Mouse (Mus musculus) brain, adult 2 months (tissue): ENCODE results near the gene Map3k6.

Source experiments
- DNase-seq: peaks from one replicate; pipeline ENCODE4 v3.0.0; 2011; ENCODE audit warnings: low read depth, low spot score

Map3k6 gene

GRCm38 (mm10) chr4:133213661-133214060 is 27.0 kb upstream of the Map3k6 start:
- DNase-seq = peak; percentile 52

DNA sequence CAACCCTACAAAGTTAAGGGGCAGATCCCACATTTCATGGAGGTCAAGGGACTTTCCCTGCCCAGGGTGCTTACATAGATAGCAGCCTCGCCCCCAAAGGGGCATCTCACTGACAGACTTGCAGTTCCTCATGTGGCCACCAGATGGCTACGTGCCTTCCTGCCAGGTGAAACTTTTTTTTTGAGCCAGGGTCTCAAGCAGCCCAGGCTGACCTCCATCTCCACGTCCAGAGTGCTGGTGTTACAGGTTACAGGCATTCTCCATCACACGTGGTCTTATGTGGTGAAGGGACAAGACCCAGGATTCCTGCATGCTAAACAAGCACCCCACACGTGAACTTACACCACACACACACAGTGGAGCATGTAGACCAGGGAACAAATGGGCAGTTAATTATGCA is 23.0 kb upstream of the Map3k6 start:
- peak; percentile 60 for DNase-seq

GRCm38 (mm10) chr4:133218745-133219144 is 21.9 kb upstream of the Map3k6 start:
- DNase-seq = no peak

- DNase-seq = no peak
Observed at GRCm38 (mm10) chr4:133220656-133221055, 20.0 kb upstream of the Map3k6 start.

DNA sequence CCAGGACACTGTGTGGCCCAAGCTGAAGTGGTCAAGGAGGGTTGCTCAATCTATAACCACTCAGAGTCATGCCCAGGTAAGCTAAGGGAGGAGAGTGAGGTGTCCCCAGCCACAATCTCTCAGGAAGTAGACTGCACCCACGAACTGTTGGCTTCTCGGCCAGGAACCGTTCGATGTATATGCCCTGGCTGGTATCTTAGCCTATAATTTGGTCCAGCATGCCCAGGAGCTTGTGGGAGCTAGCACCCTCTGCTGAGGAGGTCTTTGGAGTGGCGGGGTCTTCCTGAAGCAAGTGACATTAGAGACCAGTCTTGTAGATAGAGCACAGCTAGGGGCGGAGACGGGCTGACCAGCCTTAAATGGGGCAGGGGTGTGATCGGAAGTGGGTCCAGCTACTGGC is 18.9 kb upstream of the Map3k6 start:
- DNase-seq = no peak

DNA sequence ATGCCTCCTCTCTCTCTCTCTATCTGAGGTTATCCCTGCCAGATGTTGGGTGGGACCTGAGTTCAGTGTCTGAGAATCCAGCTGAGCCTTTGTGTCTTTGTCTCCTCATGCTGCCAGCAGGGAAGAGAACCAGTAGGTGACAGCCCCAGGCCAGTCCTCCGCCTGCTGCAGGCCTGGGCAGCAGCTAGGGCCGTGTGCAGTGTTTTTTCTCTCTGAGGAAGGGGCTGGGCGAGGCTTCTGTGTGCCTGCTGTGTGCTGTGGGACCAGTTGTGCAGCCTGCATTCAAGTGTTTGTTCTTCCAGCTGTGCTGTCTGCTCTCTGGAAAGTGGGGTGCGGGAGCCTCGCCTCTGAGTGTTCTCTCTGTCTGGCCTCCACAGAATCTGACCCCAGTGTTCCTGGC is 16.7 kb upstream of the Map3k6 start:
- no peak for DNase-seq

- DNase-seq = no peak
Observed at GRCm38 (mm10) chr4:133226073-133226472, 14.5 kb upstream of the Map3k6 start.

GRCm38 (mm10) chr4:133227636-133228035 is 13.0 kb upstream of the Map3k6 start:
- DNase-seq = no peak

GRCm38 (mm10) chr4:133229582-133229981 is 11.0 kb upstream of the Map3k6 start:
- DNase-seq = no peak

DNA sequence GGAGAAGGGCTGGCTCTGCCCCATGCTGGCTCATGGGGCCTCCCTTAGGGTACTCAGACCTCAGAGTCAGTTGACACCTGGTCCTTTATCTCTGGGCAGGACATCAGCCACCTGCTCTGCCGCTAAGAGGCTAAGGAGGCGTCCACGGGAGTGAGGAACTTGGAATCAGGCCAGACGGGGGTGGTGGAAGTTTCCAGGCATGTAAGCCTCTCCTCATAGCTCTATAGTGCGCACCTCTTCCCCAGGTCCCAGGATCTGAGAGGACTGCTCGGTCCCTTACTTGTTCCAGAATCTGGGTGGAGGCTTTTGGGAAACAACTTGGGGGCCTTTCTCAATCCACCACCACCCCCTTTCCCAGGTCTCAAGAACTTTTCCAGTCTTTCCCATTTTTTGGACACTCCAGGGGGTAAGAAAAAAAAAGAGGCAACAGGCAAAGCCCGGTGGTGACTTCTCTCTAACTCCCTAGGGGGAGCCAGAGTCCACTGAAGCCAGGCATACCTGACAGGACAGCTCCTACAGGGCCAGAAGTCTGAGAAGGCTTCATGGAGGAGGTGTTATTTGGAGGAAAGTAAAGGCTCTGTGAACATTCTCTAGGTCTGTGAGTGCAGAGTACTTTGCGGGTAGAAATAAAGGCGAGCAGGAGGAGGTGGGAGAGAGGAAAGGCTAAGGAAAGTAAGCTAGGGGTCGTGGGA is 7.2 kb upstream of the Map3k6 start:
- peak; percentile 61 for DNase-seq

GRCm38 (mm10) chr4:133234771-133235170 is 5.8 kb upstream of the Map3k6 start:
- no peak for DNase-seq

DNA sequence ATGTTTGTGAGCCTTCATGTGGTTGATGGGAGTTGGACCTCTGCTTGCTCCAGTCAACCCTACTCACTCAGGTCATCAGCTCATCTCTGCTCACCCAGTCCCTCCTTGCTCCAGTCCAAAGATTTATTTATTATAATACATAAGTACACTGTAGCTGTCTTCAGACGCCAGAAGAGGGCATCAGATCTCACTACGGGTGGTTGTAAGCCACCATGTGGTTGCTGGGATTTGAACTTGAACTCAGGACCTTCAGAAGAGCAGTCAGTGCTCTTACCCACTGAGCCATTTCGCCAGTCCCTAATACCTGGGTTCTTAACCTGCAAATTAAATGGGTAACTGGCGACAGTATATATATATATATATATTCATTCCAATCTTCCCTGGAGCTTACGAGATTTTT is 5.2 kb upstream of the Map3k6 start:
- DNase-seq = no peak

- no peak for DNase-seq
Observed at GRCm38 (mm10) chr4:133237911-133238310, 2.7 kb upstream of the Map3k6 start.

GRCm38 (mm10) chr4:133240934-133241908 is 603 bp downstream of the Map3k6 start:
- DNase-seq = peak; percentile 91

GRCm38 (mm10) chr4:133241910-133242309 is 1.3 kb downstream of the Map3k6 start:
- no peak for DNase-seq

DNA sequence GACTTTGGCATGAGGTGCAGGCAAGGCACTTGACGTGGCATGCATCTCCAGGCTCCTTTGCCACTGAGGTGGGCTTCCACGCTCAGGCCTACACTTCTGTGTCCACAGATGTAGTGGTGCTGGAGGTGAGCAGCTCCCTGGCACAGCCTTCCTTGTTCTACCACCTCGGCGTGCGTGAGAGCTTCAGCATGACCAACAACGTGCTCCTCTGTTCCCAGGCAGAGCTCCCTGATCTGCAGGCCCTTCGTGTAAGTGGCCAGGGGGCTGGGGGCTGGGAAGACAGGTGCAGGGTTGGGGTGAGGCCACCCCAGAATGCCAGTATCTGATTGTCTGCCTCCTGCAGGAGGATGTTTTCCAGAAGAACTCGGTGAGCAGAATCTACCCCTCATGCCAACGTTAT is 2.1 kb downstream of the Map3k6 start:
- no peak for DNase-seq

DNA sequence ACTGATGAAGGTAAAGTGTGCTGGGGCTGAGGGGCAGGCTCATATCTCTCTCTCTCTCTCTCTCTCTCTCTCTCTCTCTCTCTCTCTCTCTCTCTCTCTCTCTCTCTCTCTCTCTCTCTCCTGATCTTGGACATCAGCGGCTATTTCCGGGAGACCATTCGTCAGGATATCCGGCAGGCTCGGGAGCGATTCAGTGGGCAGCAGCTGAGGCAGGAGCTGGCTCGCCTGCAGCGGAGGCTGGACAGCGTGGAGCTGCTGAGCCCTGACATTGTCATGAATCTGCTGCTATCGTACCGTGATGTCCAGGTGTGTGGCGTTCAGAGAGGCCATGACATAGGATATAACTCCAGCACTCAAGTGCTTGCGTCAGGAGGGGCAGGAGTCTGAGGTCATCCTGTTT is 2.9 kb downstream of the Map3k6 start:
- no peak for DNase-seq

DNA sequence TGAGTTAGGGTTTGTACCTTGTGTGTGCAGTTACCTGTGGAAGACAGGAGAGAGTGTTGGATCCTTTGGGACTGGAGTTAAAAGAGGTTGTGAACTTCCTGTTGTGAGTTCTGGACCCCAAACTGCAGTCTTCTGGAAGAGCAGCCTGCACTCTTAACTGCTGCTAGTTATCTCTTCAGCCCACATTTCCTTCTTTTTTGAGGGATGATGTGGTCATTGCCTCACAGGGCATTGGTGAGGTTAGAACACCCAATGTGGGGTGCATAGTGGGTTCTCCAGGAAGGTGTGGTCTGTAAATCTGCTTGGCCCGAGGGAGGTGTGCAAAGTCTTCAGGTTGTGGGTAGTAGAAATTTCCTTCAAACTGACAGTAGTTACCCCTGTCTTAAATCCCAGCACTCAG is 3.7 kb downstream of the Map3k6 start:
- DNase-seq = no peak

GRCm38 (mm10) chr4:133247072-133247471 is 6.5 kb downstream of the Map3k6 start:
- no peak for DNase-seq

- no peak for DNase-seq
Observed at GRCm38 (mm10) chr4:133247806-133248449, 7.3 kb downstream of the Map3k6 start.

DNA sequence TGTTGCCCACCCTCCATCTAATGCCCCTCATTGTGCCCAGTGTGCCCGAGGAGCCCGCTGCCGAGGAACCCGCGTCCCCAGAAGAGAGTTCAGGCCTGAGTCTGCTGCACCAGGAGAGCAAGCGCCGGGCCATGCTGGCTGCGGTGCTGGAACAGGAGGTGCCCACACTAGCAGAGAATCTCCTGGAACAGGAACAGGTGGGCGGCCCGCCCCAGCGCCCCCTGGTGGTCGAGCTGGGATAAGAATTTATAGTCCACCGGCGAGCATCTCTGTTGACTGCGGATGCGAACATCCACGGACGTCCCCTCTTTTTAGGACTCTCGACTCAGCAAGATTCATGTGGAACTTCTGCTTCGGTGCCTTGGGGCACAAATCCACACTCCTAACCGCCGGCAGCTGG is 10.0 kb downstream of the Map3k6 start:
- DNase-seq = peak; percentile 82

DNA sequence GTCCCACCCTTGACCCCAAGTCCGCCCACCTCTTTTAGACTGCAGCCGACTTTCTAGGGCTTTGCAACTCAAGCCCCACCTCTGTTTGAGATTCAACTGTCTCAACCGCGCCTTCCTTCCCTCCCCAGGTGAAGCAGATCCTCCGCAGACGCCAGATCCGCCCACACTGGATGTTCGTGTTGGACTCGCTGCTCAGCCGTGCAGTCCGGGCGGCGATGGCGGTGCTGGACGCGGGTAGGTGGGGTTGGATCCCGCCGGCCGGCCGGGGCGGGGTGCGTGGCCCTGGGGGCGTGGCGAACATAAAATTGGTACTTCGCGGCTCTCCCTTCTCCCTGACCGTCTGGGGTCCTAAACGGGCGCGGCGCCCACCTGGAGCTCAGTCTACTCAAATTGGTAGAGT is 10.6 kb downstream of the Map3k6 start:
- peak; percentile 31 for DNase-seq
